Mouse (Mus musculus) bone marrow macrophage, adult 2 months (primary cell): ENCODE results near the gene Exd2.

Experiments used
- CTCF ChIP-seq: IDR thresholded peaks from 2 replicates; pipeline ENCODE4 v1.5.1; 2012; ENCODE audit warnings: low read depth, mild to moderate bottlenecking, low read length, moderate library complexity
- POLR2A ChIP-seq: IDR thresholded peaks from 2 replicates; pipeline ENCODE4 v1.6.1; 2012; ENCODE audit warnings: mild to moderate bottlenecking, low read depth, low read length, borderline replicate concordance

- TF ChIP-seq POLR2A (no peak), CTCF (no peak)
These were observed 41.8 kb downstream of the Exd2 start for GRCm38 (mm10) chr12:80504718-80505117.
